Comparison of ENCODE assay signal across 10 mouse cellular contexts in the genomic region with DNA sequence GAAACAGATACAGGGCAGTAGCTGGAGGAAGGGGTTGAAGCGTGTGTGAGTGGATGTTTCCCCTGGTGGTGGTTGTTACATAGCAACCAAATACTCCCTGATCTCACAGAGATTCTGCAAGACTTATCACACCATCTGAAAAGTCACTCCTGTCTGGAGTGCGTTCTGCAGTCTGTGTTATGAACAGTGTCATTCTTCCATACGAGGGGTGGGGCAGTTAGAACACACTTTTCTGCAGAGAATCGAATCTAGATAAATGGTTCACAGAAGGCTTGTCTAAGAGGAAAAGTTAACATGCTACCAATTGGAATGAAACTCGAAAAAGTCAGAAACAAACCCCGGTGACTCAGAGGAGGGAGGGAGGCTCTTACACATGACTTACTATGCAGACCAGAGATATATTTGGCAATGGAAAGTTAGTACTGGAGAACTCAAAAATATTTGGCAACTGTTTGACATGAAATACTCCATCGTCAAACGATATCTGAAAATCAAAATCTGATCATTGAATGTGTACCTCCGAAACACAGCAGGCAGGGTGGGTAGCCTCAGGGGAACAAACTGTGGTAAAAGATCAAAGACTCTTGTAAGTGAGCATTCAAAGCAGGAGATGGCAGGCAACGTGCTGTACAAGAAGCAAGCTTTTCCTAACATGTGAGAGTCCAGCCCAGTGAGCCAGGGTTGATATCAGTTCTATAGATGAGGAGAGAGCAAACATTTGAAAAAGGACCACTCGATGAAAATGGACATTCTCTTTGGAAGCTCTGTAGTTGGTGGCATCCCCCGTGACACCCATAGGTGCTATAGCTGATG. TPM values are rescaled to one million over a fixed set of nuclear protein-coding genes. Genes with fewer than 3 reads are reported as not detected.
A peak's percentile ranks its signal among the peaks of the same experiment; 100 is the strongest.
DNase-seq lines count a peak whose midpoint lies in the region; TF ChIP-seq lines count a peak whose summit lies in the region.
"Had no signal": no experiment of that assay in that cellular context is flagged by ENCODE, and none has a peak within 500 bp of the region (broad histone marks: within the 10 kb centered on the region; RNA-seq: fewer than 3 reads in every experiment).

No protein-coding gene starts in this region.

- TF ChIP-seq RAD21 in CH12.LX (IDR thresholded peaks at IDR 0.05; ENCODE audit: low read depth, low read length): peak; percentile 27

- in situ Hi-C loops in CH12.LX (cut with MboI; ENCODE audit: low pct_ligation_motif_present, low pct_unique_long_range_greater_than_20kb, low sequenced_read_pairs): no loop called here

- H3K79me2 ChIP-seq in CH12.LX (replicated peaks; ENCODE audit: control insufficient read depth, extremely low read depth, insufficient read depth, poor library complexity, severe bottlenecking): no peaks in the 10 kb centered on the region

- H3K27ac ChIP-seq in layer of hippocampus, adult 2 months: peak overlapping the region; percentile 54
- H3K27ac ChIP-seq in CH12.LX (ENCODE audit: insufficient read depth, low read depth): peak overlapping the region; percentile 94
- H3K27ac ChIP-seq in small intestine, adult 2 months (ENCODE audit: insufficient read depth, low read depth, low read length): peak overlapping the region; percentile 72

- dilution Hi-C loops in CH12.LX (cut with MboI; ENCODE audit: extremely low pct_ligation_motif_present, extremely low pct_unique_long_range_greater_than_20kb, low sequenced_read_pairs): no loop called here

- TF ChIP-seq EP300 in CH12.LX (IDR thresholded peaks at IDR 0.05; ENCODE audit: low read length): peak; percentile 95

- TF ChIP-seq CTCF in layer of hippocampus, adult 2 months (conservative IDR thresholded peaks at IDR 0.05): peak; percentile 52
- peak in 1 of 2 experiments; percentile 33; a peak in 2 of 4 replicates for TF ChIP-seq CTCF in CH12.LX (conservative IDR thresholded peaks at IDR 0.05 in 1 of 2, IDR thresholded peaks at IDR 0.05 in 1 of 2; ENCODE audit: low read depth in 2 of 2, low read length in 2 of 2)
- no peak for TF ChIP-seq CTCF in small intestine, adult 2 months (IDR thresholded peaks at IDR 0.05; ENCODE audit: extremely low read depth, insufficient read length, insufficient replicate concordance, low read depth, low read length)

- H3K4me2 ChIP-seq in CH12.LX (ENCODE audit: insufficient read depth, low read depth, poor library complexity, severe bottlenecking): peak overlapping the region; percentile 63

- peaks cover 8% of the 10 kb centered on the region for H3K9me3 ChIP-seq in CH12.LX (replicated peaks; ENCODE audit: low read length)

- H3K4me1 ChIP-seq in CH12.LX (ENCODE audit: control insufficient read depth in 1 of 2, insufficient read depth in 2 of 2): peaks cover 46 to 79% of the 10 kb centered on the region in 2 experiments
- H3K4me1 ChIP-seq in small intestine, adult 2 months (ENCODE audit: control insufficient read depth, insufficient read depth, insufficient read length, low read length): peaks cover 10% of the 10 kb centered on the region

- TF ChIP-seq POLR2A in CH12.LX (IDR thresholded peaks at IDR 0.05; ENCODE audit: low read depth, low read length): peak; percentile 38; the same call in 1 of the 2 replicates
- TF ChIP-seq POLR2A in small intestine, adult 2 months (IDR thresholded peaks at IDR 0.05; ENCODE audit: low read depth, low read length): no peak

- peak overlapping the region; percentile 83 for H3K9ac ChIP-seq in CH12.LX (ENCODE audit: insufficient read depth, low read depth)

- WGBS in small intestine, adult 2 months: 59% methylated on average over 12 of the region's 12 CpGs

- H3K27me3 ChIP-seq in CH12.LX (replicated peaks): no peaks in the 10 kb centered on the region
- no peaks in the 10 kb centered on the region for H3K27me3 ChIP-seq in small intestine, adult 2 months (ENCODE audit: control insufficient read depth, insufficient read depth, low read length)

- H3K4me3 ChIP-seq in layer of hippocampus, adult 2 months: no peak overlapping the region
- H3K4me3 ChIP-seq in CH12.LX (replicated peaks in 1 of 3; ENCODE audit: low read depth in 2 of 3, low read length in 2 of 3, poor library complexity in 1 of 3): no peak overlapping the region
- no peak overlapping the region for H3K4me3 ChIP-seq in small intestine, adult 2 months (ENCODE audit: low read depth, low read length)

- DNase-seq in layer of hippocampus, adult 2 months (ENCODE audit: low spot score in 2 of 2): peak in 1 of 2 experiments; percentile 32
- no peak for DNase-seq in layer of hippocampus, postnatal 36 days
- DNase-seq in CH12.LX (ENCODE audit: extremely low read depth): peak; percentile 70
- peak; percentile 86 for DNase-seq in fibroblast of lung, adult 2 months (ENCODE audit: low read depth)
- DNase-seq in cerebellum, postnatal 10 days: no peak
- DNase-seq in layer of hippocampus, postnatal 25 days (ENCODE audit: extremely low spot score in 1 of 2, low spot score in 1 of 2): no peak
- no peak for DNase-seq in right cerebral cortex, postnatal 10 days (ENCODE audit: low spot score in 2 of 2)
- DNase-seq: cerebellum, adult 9-10 months; gastrocnemius, postnatal 36 days had no signal

- H3K36me3 ChIP-seq in CH12.LX (replicated peaks in 1 of 2; ENCODE audit: control insufficient read depth in 1 of 2, insufficient read depth in 1 of 2, low read length in 1 of 2): peaks cover 0 to 2% of the 10 kb centered on the region in 2 experiments
- no peaks in the 10 kb centered on the region for H3K36me3 ChIP-seq in small intestine, adult 2 months (ENCODE audit: control insufficient read depth, insufficient read depth, low read length)

TF ChIP-seq in CH12.LX, 34 proteins besides CTCF, POLR2A, EP300 and RAD21:
- TF ChIP-seq MYC (IDR thresholded peaks at IDR 0.05; ENCODE audit: low read depth, low read length): peak; percentile 91
- peak; percentile 89; the same call in 1 of the 2 replicates for TF ChIP-seq SIN3A (IDR thresholded peaks at IDR 0.05; ENCODE audit: low read length)
- TF ChIP-seq NELFE (IDR thresholded peaks at IDR 0.05; ENCODE audit: low read depth, low read length): peak; percentile 50; the same call in 1 of the 2 replicates
- peak; percentile 88 for TF ChIP-seq BHLHE40 (IDR thresholded peaks at IDR 0.05; ENCODE audit: low read depth, low read length)
- no peak for TF ChIP-seq UBTF (IDR thresholded peaks at IDR 0.05; ENCODE audit: low read depth, low read length)
- TF ChIP-seq ETS1 (conservative IDR thresholded peaks at IDR 0.05; ENCODE audit: low read depth, low read length): peak; percentile 95
- TF ChIP-seq SMC3 (IDR thresholded peaks at IDR 0.05; ENCODE audit: low read depth, low read length): peak; percentile 34
- peak; percentile 85 for TF ChIP-seq MAX (IDR thresholded peaks at IDR 0.05; ENCODE audit: low read length)
- peak; percentile 79 for TF ChIP-seq JUN (IDR thresholded peaks at IDR 0.05; ENCODE audit: insufficient read depth, low read depth, low read length)
- TF ChIP-seq E2F4 (IDR thresholded peaks at IDR 0.05; ENCODE audit: insufficient replicate concordance, low read depth, low read length): peak; percentile 74; the same call in 1 of the 2 replicates
- no peak for TF ChIP-seq ZC3H11A (IDR thresholded peaks at IDR 0.05; ENCODE audit: low read depth, low read length)
- peak; percentile 85; the same call in 1 of the 2 replicates for TF ChIP-seq CHD1 (IDR thresholded peaks at IDR 0.05; ENCODE audit: low read depth, low read length)
- TF ChIP-seq POLR2AphosphoS2 (IDR thresholded peaks at IDR 0.05; ENCODE audit: low read depth, low read length): no peak
- peak; percentile 91 for TF ChIP-seq RCOR1 (conservative IDR thresholded peaks at IDR 0.05; ENCODE audit: low read depth, low read length)
- peak; percentile 49; the same call in 1 of the 2 replicates for TF ChIP-seq ZNF384 (IDR thresholded peaks at IDR 0.05; ENCODE audit: low read depth, low read length)
- peak; percentile 84 for TF ChIP-seq MXI1 (IDR thresholded peaks at IDR 0.05; ENCODE audit: low read depth, low read length)
- 0 out of 2 replicates have a peak, but pooled peaks have one; percentile 58 for TF ChIP-seq KAT2A (IDR thresholded peaks at IDR 0.05; ENCODE audit: insufficient replicate concordance, low read length)
- no peak for TF ChIP-seq GABPA (IDR thresholded peaks at IDR 0.05; ENCODE audit: insufficient replicate concordance, low read depth, low read length)
- no peak for TF ChIP-seq ZMIZ1 (IDR thresholded peaks at IDR 0.05; ENCODE audit: low read depth, low read length)
- peak; percentile 99 for TF ChIP-seq MAZ (IDR thresholded peaks at IDR 0.05; ENCODE audit: low read depth, low read length)
- 0 out of 2 replicates have a peak, but pooled peaks have one; percentile 46 for TF ChIP-seq TBP (conservative IDR thresholded peaks at IDR 0.05; ENCODE audit: low read depth, low read length)
- no peak for TF ChIP-seq USF1 (IDR thresholded peaks at IDR 0.05; ENCODE audit: low read depth, low read length)
- TF ChIP-seq JUND (conservative IDR thresholded peaks at IDR 0.05; ENCODE audit: low read depth, low read length): peak; percentile 80
- TF ChIP-seq CHD2 (IDR thresholded peaks at IDR 0.05; ENCODE audit: low read length): peak; percentile 63; the same call in 1 of the 2 replicates
- TF ChIP-seq USF2 (conservative IDR thresholded peaks at IDR 0.05; ENCODE audit: low read depth, low read length): no peak
- peak; percentile 78 for TF ChIP-seq IRF4 (IDR thresholded peaks at IDR 0.05; ENCODE audit: low read depth, low read length)
- TF ChIP-seq MEF2A (IDR thresholded peaks at IDR 0.05; ENCODE audit: borderline replicate concordance, low read depth, low read length): peak; percentile 98
- peak; percentile 59 for TF ChIP-seq TCF12 (IDR thresholded peaks at IDR 0.05; ENCODE audit: low read depth, low read length)
- no peak for TF ChIP-seq NRF1 (IDR thresholded peaks at IDR 0.05; ENCODE audit: low read depth, low read length)
- TF ChIP-seq HCFC1 (IDR thresholded peaks at IDR 0.05; ENCODE audit: low read depth, low read length): peak; percentile 58
- peak; percentile 74; the same call in 1 of the 2 replicates for TF ChIP-seq MAFK (IDR thresholded peaks at IDR 0.05; ENCODE audit: insufficient replicate concordance, low read length)

RNA-seq across cellular contexts. Expression of gene Ets2, which starts 47.6 kb away (rescaled TPM):
- 10 to 100 TPM; 70.3 to 77.0 TPM for total RNA-seq in layer of hippocampus, adult 2 months (2021)
- total RNA-seq in layer of hippocampus, postnatal 36 days (2021): 10 to 100 TPM; 72.7 to 75.3 TPM
- 38.9 and 51.2 TPM in 2 replicates for total RNA-seq in CH12.LX (2012; rRNA removed)
- 42.0 and 43.0 TPM in 2 replicates for total RNA-seq in CH12.LX (2014; rRNA removed)
- polyA plus RNA-seq in CH12.LX (2012; ENCODE audit: insufficient read length, low read depth): 38.2 and 43.2 TPM in 2 replicates
- 69.5 and 115 TPM in 2 replicates for polyA plus RNA-seq in small intestine, adult 2 months (2012; rRNA removed)
- 10 to 100 TPM; 61.1 to 65.4 TPM for total RNA-seq in layer of hippocampus, postnatal 25 days (2021)

Comparison
In these comparisons a context has a peak if more than half of its experiments do, and no peak if none do; other contexts are left out.
1. DNase-seq: peak in CH12.LX (single experiment) and fibroblast of lung, adult 2 months (single experiment); none in layer of hippocampus, postnatal 36 days (0 of 2), cerebellum, postnatal 10 days (0 of 2), layer of hippocampus, postnatal 25 days (0 of 2) and right cerebral cortex, postnatal 10 days (0 of 2).
2. Peak in every context shown above with its lines, with median percentiles within 50 percentile points of each other: H3K27ac ChIP-seq.